Mouse (Mus musculus) E14TG2a.4 (cell line): Measurements from ENCODE around the gene Cnep1r1.

ENCODE experiments used
- H3K27me3 ChIP-seq: 2 replicates; pipeline ENCODE4 v1.6.1; 2014; ENCODE audit warnings: low read length, control low read depth; ENCODE audit not compliant: insufficient read depth
- H3K36me3 ChIP-seq: 2 replicates; pipeline ENCODE4 v1.6.1; 2014; ENCODE audit warnings: low read length, control low read depth; ENCODE audit not compliant: insufficient read depth
- H3K4me1 ChIP-seq: replicated peaks from 2 replicates; pipeline ENCODE4 v1.6.1; 2014; ENCODE audit warnings: low read depth, low read length, control low read depth
- H3K4me3 ChIP-seq: replicated peaks from 2 replicates; pipeline ENCODE4 v1.5.1; 2014; ENCODE audit warnings: mild to moderate bottlenecking, low read length
- H3K9me3 ChIP-seq: 2 replicates; pipeline ENCODE4 v1.6.1; 2014; ENCODE audit warnings: low read length, control low read depth
- CTCF ChIP-seq: conservative IDR thresholded peaks from 2 replicates; pipeline ENCODE4 v1.5.1; 2014; ENCODE audit warnings: low read length
- NANOG ChIP-seq: IDR thresholded peaks from 2 replicates; pipeline ENCODE4 v1.6.1; 2014; ENCODE audit warnings: borderline replicate concordance, low read length, mixed read lengths
- POU5F1 ChIP-seq: IDR thresholded peaks from 2 replicates; pipeline ENCODE4 v1.6.1; 2014; ENCODE audit warnings: low read length, borderline replicate concordance

Gene Cnep1r1

GRCm38 (mm10) chr8:88124850-88125249 lies 6.3 kb downstream of the Cnep1r1 start:
- Histone ChIP-seq H3K4me1 (peaks cover 12% of the 10 kb centered on the region), H3K36me3 (peaks cover 64% of the 10 kb centered on the region), H3K4me3 (no peak overlapping the region), H3K9me3 (no peaks in the 10 kb centered on the region), H3K27me3 (no peaks in the 10 kb centered on the region)
- TF ChIP-seq NANOG, result no peak
- TF ChIP-seq POU5F1, result no peak
- no peak for TF ChIP-seq CTCF

GRCm38 (mm10) chr8:88129397-88129796 lies 10.8 kb downstream of the Cnep1r1 start:
- Histone ChIP-seq H3K9me3 (no peaks in the 10 kb centered on the region), H3K4me3 (no peak overlapping the region), H3K4me1 (no peaks in the 10 kb centered on the region), H3K27me3 (no peaks in the 10 kb centered on the region), H3K36me3 (peaks cover 89% of the 10 kb centered on the region)
- no peak for TF ChIP-seq CTCF

GRCm38 (mm10) chr8:88130754-88131317 lies 12.3 kb downstream of the Cnep1r1 start:
- no peak for TF ChIP-seq POU5F1
- no peak for TF ChIP-seq CTCF
- TF ChIP-seq NANOG, result no peak
- Histone ChIP-seq H3K9me3 (no peaks in the 10 kb centered on the region), H3K4me3 (no peak overlapping the region), H3K27me3 (no peaks in the 10 kb centered on the region), H3K36me3 (peaks cover 90% of the 10 kb centered on the region), H3K4me1 (no peaks in the 10 kb centered on the region)

GRCm38 (mm10) chr8:88137748-88138484 lies 19.3 kb downstream of the Cnep1r1 start, which contains the start of gene Heatr3:
Gene Heatr3, plus strand, starts transcription at chr8:88137855.
- TF ChIP-seq POU5F1, result no peak
- TF ChIP-seq CTCF, result no peak
- TF ChIP-seq NANOG, result no peak
- peak within 1 kb of the TSS; percentile 98 for H3K4me3 ChIP-seq
- H3K4me1 ChIP-seq, result peaks cover 24% of the 10 kb centered on the region
- no peaks in the 10 kb centered on the region for H3K9me3 ChIP-seq
- peaks cover 67% of the 10 kb centered on the region for H3K36me3 ChIP-seq
- no peaks in the 10 kb centered on the region for H3K27me3 ChIP-seq

GRCm38 (mm10) chr8:88139256-88139655 lies 20.7 kb downstream of the Cnep1r1 start:
- TF ChIP-seq POU5F1 (no peak), CTCF (no peak), NANOG (no peak)
- Histone ChIP-seq H3K4me1 (peaks cover 24% of the 10 kb centered on the region), H3K27me3 (no peaks in the 10 kb centered on the region), H3K9me3 (no peaks in the 10 kb centered on the region), H3K4me3 (no peak overlapping the region), H3K36me3 (peaks cover 60% of the 10 kb centered on the region)

- Histone ChIP-seq H3K27me3 (no peaks in the 10 kb centered on the region), H3K36me3 (peaks cover 50% of the 10 kb centered on the region), H3K9me3 (no peaks in the 10 kb centered on the region), H3K4me1 (peaks cover 24% of the 10 kb centered on the region), H3K4me3 (no peak overlapping the region)
- no peak for TF ChIP-seq POU5F1
Measured at GRCm38 (mm10) chr8:88141629-88142028, 23.1 kb downstream of the Cnep1r1 start.

GRCm38 (mm10) chr8:88144041-88144440 lies 25.5 kb downstream of the Cnep1r1 start:
- H3K4me3 ChIP-seq, result no peak overlapping the region
- H3K9me3 ChIP-seq, result no peaks in the 10 kb centered on the region
- peaks cover 12% of the 10 kb centered on the region for H3K4me1 ChIP-seq
- H3K27me3 ChIP-seq, result no peaks in the 10 kb centered on the region
- TF ChIP-seq CTCF (no peak), POU5F1 (no peak), NANOG (no peak)
- peaks cover 65% of the 10 kb centered on the region for H3K36me3 ChIP-seq

GRCm38 (mm10) chr8:88150910-88151371 lies 32.4 kb downstream of the Cnep1r1 start:
- Histone ChIP-seq H3K36me3 (peaks cover 69% of the 10 kb centered on the region), H3K9me3 (no peaks in the 10 kb centered on the region)

More at GRCm38 (mm10) chr8:88150910-88151371, 32.4 kb downstream of the Cnep1r1 start:
- Histone ChIP-seq H3K4me3 (no peak overlapping the region), H3K4me1 (no peaks in the 10 kb centered on the region), H3K27me3 (no peaks in the 10 kb centered on the region)
- TF ChIP-seq CTCF (no peak), NANOG (no peak), POU5F1 (no peak)
